Mouse (Mus musculus): ENCODE measurements around the gene H2-T3.
"Not testable (repeated sequence)": the region's sequence is repeated elsewhere in the genome, so short reads cannot be mapped to it uniquely, and the experiment has no call there.

H2-T3 gene

GRCm38 (mm10) chr17:36178938-36179337, 11.1 kb downstream of the H2-T3 start:
- DNase-seq (ENCODE audit: low read depth, low spot score), result not testable (repeated sequence)

- DNase-seq (ENCODE audit: low read depth, low spot score), result not testable (repeated sequence)
Observed at GRCm38 (mm10) chr17:36176132-36176531, 14.0 kb downstream of the H2-T3 start.

GRCm38 (mm10) chr17:36170287-36170814, 19.7 kb downstream of the H2-T3 start:
- no peak for DNase-seq (ENCODE audit: low read depth, low spot score)

- DNase-seq (ENCODE audit: low read depth, low spot score), result no peak
Observed at GRCm38 (mm10) chr17:36169753-36170152, 20.3 kb downstream of the H2-T3 start.

GRCm38 (mm10) chr17:36169094-36169493, 21.0 kb downstream of the H2-T3 start:
- not testable (repeated sequence) for DNase-seq (ENCODE audit: low read depth, low spot score)

- no peak for DNase-seq (ENCODE audit: low read depth, low spot score)
Observed at GRCm38 (mm10) chr17:36168039-36168652, 21.9 kb downstream of the H2-T3 start, which contains the start of gene Gm8909. Gene Gm8909, minus strand, starts transcription at chr17:36168537.

GRCm38 (mm10) chr17:36167306-36168038, 22.6 kb downstream of the H2-T3 start:
- no peak for DNase-seq (ENCODE audit: low read depth, low spot score)

GRCm38 (mm10) chr17:36166901-36167300, 23.2 kb downstream of the H2-T3 start:
- not testable (repeated sequence) for DNase-seq (ENCODE audit: low read depth, low spot score)

- DNase-seq (ENCODE audit: low read depth, low spot score), result no peak
Observed at GRCm38 (mm10) chr17:36161129-36162051, 28.7 kb downstream of the H2-T3 start.

- DNase-seq (ENCODE audit: low read depth, low spot score), result not testable (repeated sequence)
Observed at GRCm38 (mm10) chr17:36158264-36158663, 31.8 kb downstream of the H2-T3 start.

GRCm38 (mm10) chr17:36157782-36158181, 32.3 kb downstream of the H2-T3 start:
- DNase-seq (ENCODE audit: low read depth, low spot score), result not testable (repeated sequence)

GRCm38 (mm10) chr17:36154271-36155149, 35.6 kb downstream of the H2-T3 start:
- DNase-seq (ENCODE audit: low read depth, low spot score), result no peak

GRCm38 (mm10) chr17:36151200-36151599, 38.9 kb downstream of the H2-T3 start:
- not testable (repeated sequence) for DNase-seq (ENCODE audit: low read depth, low spot score)

GRCm38 (mm10) chr17:36148468-36148867, 41.6 kb downstream of the H2-T3 start:
- not testable (repeated sequence) for DNase-seq (ENCODE audit: low read depth, low spot score)

GRCm38 (mm10) chr17:36146937-36147336, 43.1 kb downstream of the H2-T3 start:
- not testable (repeated sequence) for DNase-seq (ENCODE audit: low read depth, low spot score)

- not testable (repeated sequence) for DNase-seq (ENCODE audit: low read depth, low spot score)
Observed at GRCm38 (mm10) chr17:36145861-36146156, 44.3 kb downstream of the H2-T3 start.

GRCm38 (mm10) chr17:36145111-36145860, 44.8 kb downstream of the H2-T3 start:
- no peak for DNase-seq (ENCODE audit: low read depth, low spot score)

GRCm38 (mm10) chr17:36136299-36136848, 53.7 kb downstream of the H2-T3 start:
- DNase-seq (ENCODE audit: low read depth, low spot score), result not testable (repeated sequence)

Measured in embryo, embryonic 11.5 days (tissue).